Mouse (Mus musculus) E14TG2a.4 (cell line): ENCODE data around the gene Tspan1.

ENCODE experiments used
- CTCF ChIP-seq: conservative IDR thresholded peaks from 2 replicates; pipeline ENCODE4 v1.5.1; 2014; ENCODE audit warnings: low read length
- NANOG ChIP-seq: IDR thresholded peaks from 2 replicates; pipeline ENCODE4 v1.6.1; 2014; ENCODE audit warnings: borderline replicate concordance, low read length, mixed read lengths

- no peak for TF ChIP-seq CTCF
- no peak for TF ChIP-seq NANOG
These were observed 26.4 kb upstream of the Tspan1 start for GRCm38 (mm10) chr4:116193583-116194383.
